Comparison of ENCODE assay signal across 8 mouse cellular contexts in genomic region chr6:127109402-127109930, GRCm38 (mm10). TPM values are rescaled to one million over a fixed set of nuclear protein-coding genes. Genes with fewer than 3 reads are reported as not detected.
DNase-seq lines count a peak whose midpoint lies in the region; ATAC-seq lines count a peak whose summit lies in the region.

TSS of gene Tigar (minus strand) at chr6:127109557.

- H3K4me3 ChIP-seq in brown adipose tissue, adult 24 weeks (ENCODE audit: insufficient read depth, low read depth, low read length) = peak within 1 kb of the TSS; percentile 68
- peak within 1 kb of the TSS; percentile 69 for H3K4me3 ChIP-seq in heart, embryonic 13.5 days
- peak within 1 kb of the TSS; percentile 57 for H3K4me3 ChIP-seq in liver, embryonic 12.5 days
- peak within 1 kb of the TSS; percentile 58 for H3K4me3 ChIP-seq in stomach, embryonic 15.5 days (replicated peaks)

- H3K4me2 ChIP-seq in heart, embryonic 13.5 days = peak within 1 kb of the TSS; percentile 92
- peak within 1 kb of the TSS; percentile 66 for H3K4me2 ChIP-seq in liver, embryonic 12.5 days
- H3K4me2 ChIP-seq in stomach, embryonic 15.5 days = peak within 1 kb of the TSS; percentile 84

- H3K4me1 ChIP-seq in brown adipose tissue, adult 24 weeks (ENCODE audit: control insufficient read depth, insufficient read depth, insufficient read length, low read length) = peaks cover 2% of the 10 kb centered on the region
- peaks cover 28% of the 10 kb centered on the region for H3K4me1 ChIP-seq in heart, embryonic 13.5 days
- peaks cover 15% of the 10 kb centered on the region for H3K4me1 ChIP-seq in liver, embryonic 12.5 days
- H3K4me1 ChIP-seq in stomach, embryonic 15.5 days = no peaks in the 10 kb centered on the region

- peak within 1 kb of the TSS; percentile 86 for H3K9ac ChIP-seq in heart, embryonic 13.5 days
- H3K9ac ChIP-seq in liver, embryonic 12.5 days = peak within 1 kb of the TSS; percentile 25
- H3K9ac ChIP-seq in stomach, embryonic 15.5 days = peak within 1 kb of the TSS; percentile 33; the same call in 1 of the 2 replicates

- ATAC-seq in heart, embryonic 13.5 days (ENCODE audit: extremely low read depth, insufficient number of reproducible peaks, low FRiP score, low TSS enrichment) = peak; percentile 89
- peak; percentile 95 for ATAC-seq in liver, embryonic 12.5 days
- peak; percentile 98 for ATAC-seq in stomach, embryonic 15.5 days (ENCODE audit: insufficient read depth, low FRiP score, low read depth)

- H3K36me3 ChIP-seq in heart, embryonic 13.5 days = no peaks in the 10 kb centered on the region
- no peaks in the 10 kb centered on the region for H3K36me3 ChIP-seq in liver, embryonic 12.5 days
- H3K36me3 ChIP-seq in stomach, embryonic 15.5 days = no peaks in the 10 kb centered on the region

- H3K9me3 ChIP-seq in heart, embryonic 13.5 days = no peaks in the 10 kb centered on the region
- H3K9me3 ChIP-seq in liver, embryonic 12.5 days (replicated peaks) = no peaks in the 10 kb centered on the region
- no peaks in the 10 kb centered on the region for H3K9me3 ChIP-seq in stomach, embryonic 15.5 days

- no peaks in the 10 kb centered on the region for H3K27me3 ChIP-seq in heart, embryonic 13.5 days (replicated peaks)
- peaks cover 57% of the 10 kb centered on the region for H3K27me3 ChIP-seq in liver, embryonic 12.5 days (replicated peaks)
- H3K27me3 ChIP-seq in stomach, embryonic 15.5 days (replicated peaks) = no peaks in the 10 kb centered on the region

- 1% methylated on average over 37 of the region's 37 CpGs for WGBS in heart, embryonic 13.5 days
- WGBS in liver, embryonic 12.5 days (ENCODE audit: insufficient replicate concordance) = 1% methylated on average over 37 of the region's 37 CpGs
- WGBS in stomach, embryonic 15.5 days = under 1% methylated on average over 37 of the region's 37 CpGs

- no peak within 1 kb of the TSS for H3K27ac ChIP-seq in brown adipose tissue, adult 24 weeks (replicated peaks; ENCODE audit: low read depth, low read length)
- 0 out of 2 replicates have a peak within 1 kb of the TSS, but pooled peaks have one; percentile 32 for H3K27ac ChIP-seq in heart, embryonic 13.5 days (replicated peaks)
- no peak within 1 kb of the TSS for H3K27ac ChIP-seq in liver, embryonic 12.5 days
- 0 out of 2 replicates have a peak within 1 kb of the TSS, but pooled peaks have one; percentile 17 for H3K27ac ChIP-seq in stomach, embryonic 15.5 days

- DNase-seq in CD4-positive, CD25-positive, alpha-beta regulatory T cell, adult 2 months (ENCODE audit: low read depth, low spot score) = peak; percentile 97
- peak; percentile 55 for DNase-seq in fat pad, adult 2 months (ENCODE audit: extremely low read depth, low read depth, low spot score)
- peak; percentile 93 for DNase-seq in kidney, postnatal 10 days
- peak; percentile 87 to 93 for DNase-seq in natural killer cell, adult 2 months (ENCODE audit: low spot score in 2 of 2)

RNA-seq across cellular contexts. Expression of gene Tigar, which starts in this region (rescaled TPM):
- polyA plus RNA-seq in brown adipose tissue, adult 24 weeks (2012; ENCODE audit: insufficient read depth, insufficient read length, missing spikeins) = 12.9 and 14.6 TPM in 2 replicates
- 7.6 and 8.1 TPM in 2 replicates for polyA plus RNA-seq in heart, embryonic 13.5 days (2015; fragmentation: Nextera tagmentation; extraction: Ambion mirVana)
- 1.5 and 2.0 TPM in 2 replicates for polyA plus RNA-seq in liver, embryonic 12.5 days (2016; fragmentation: Nextera tagmentation; extraction: Ambion mirVana)
- 2.9 and 4.4 TPM in 2 replicates for polyA plus RNA-seq in stomach, embryonic 15.5 days (2015; fragmentation: Nextera tagmentation; extraction: Ambion mirVana)

Comparison
In these comparisons a context has a peak if more than half of its experiments do, and no peak if none do; other contexts are left out.
1. H3K27ac ChIP-seq: peak in heart, embryonic 13.5 days (single experiment) and stomach, embryonic 15.5 days (single experiment); none in brown adipose tissue, adult 24 weeks (single experiment) and liver, embryonic 12.5 days (single experiment).
2. H3K9ac ChIP-seq: peak in every context shown above with its lines; median percentile 86 in heart, embryonic 13.5 days; 33 in stomach, embryonic 15.5 days; 25 in liver, embryonic 12.5 days.
3. Peak in every context shown above with its lines, with median percentiles within 50 percentile points of each other: DNase-seq, H3K4me3 ChIP-seq, ATAC-seq and H3K4me2 ChIP-seq.